Mouse (Mus musculus) gastrocnemius, adult 2 months (tissue): Measurements from ENCODE around the gene Eml1. TPM values are rescaled to one million over a fixed set of nuclear protein-coding genes. Genes with fewer than 3 reads are reported as not detected.

ENCODE experiments used
- DNase-seq: peaks from one replicate; pipeline ENCODE4 v3.0.0; 2022
- H3K27ac ChIP-seq: fragments of 200-600 bp; 2 replicates; pipeline ENCODE4 v1.8.1; 2022; ENCODE audit warnings: mild to moderate bottlenecking
- H3K4me3 ChIP-seq: fragments of 200-600 bp; 2 replicates; pipeline ENCODE4 v1.8.1; 2022; ENCODE audit warnings: mild to moderate bottlenecking, moderate library complexity
- CTCF ChIP-seq: fragments of 200-600 bp; IDR thresholded peaks from 2 replicates; pipeline ENCODE4 v1.8.1; 2022; ENCODE audit warnings: antibody characterized with exemption, mild to moderate bottlenecking, moderate library complexity
- intact Hi-C: fragments of 180-260 bp; cut with DNase I; formaldehyde crosslinking; loops from one replicate; pipeline ENCODE4 v1.15.1; 2025
- total RNA-seq, 2 experiments: library from RNA; stranded (reverse); gene quantifications; 2 replicates each; pipeline ENCODE4 v1.2.3; 2021

Eml1 gene
- total RNA-seq, 2 experiments from 2014 or later: 93.4 to 111 TPM

- no peak overlapping the region; the same call in 1 of the 2 replicates for H3K4me3 ChIP-seq
- intact Hi-C loops: no loop called here
- DNase-seq: peak; percentile 73
- TF ChIP-seq CTCF: no peak
- H3K27ac ChIP-seq: peak overlapping the region; percentile 40; the same call in 1 of the 2 replicates
Measured at GRCm38 (mm10) chr12:108433498-108433897, 62.7 kb downstream of the Eml1 start.

GRCm38 (mm10) chr12:108435444-108436015 is 64.8 kb downstream of the Eml1 start:
- no peak for DNase-seq
- TF ChIP-seq CTCF: no peak
- peak overlapping the region; percentile 87 for H3K27ac ChIP-seq
- intact Hi-C loops: no loop called here
- no peak overlapping the region; the same call in 1 of the 2 replicates for H3K4me3 ChIP-seq

GRCm38 (mm10) chr12:108436029-108436923 is 65.5 kb downstream of the Eml1 start:
- intact Hi-C loops: no loop called here
- no peak for TF ChIP-seq CTCF
- peak; percentile 46 for DNase-seq

GRCm38 (mm10) chr12:108437446-108437845 is 66.7 kb downstream of the Eml1 start:
- intact Hi-C loops: no loop called here
- H3K27ac ChIP-seq: peak overlapping the region; percentile 87
- DNase-seq: no peak
- H3K4me3 ChIP-seq: no peak overlapping the region
- no peak for TF ChIP-seq CTCF

More at GRCm38 (mm10) chr12:108436029-108436923, 65.5 kb downstream of the Eml1 start:
- H3K27ac ChIP-seq: peak overlapping the region; percentile 87
- peak overlapping the region; percentile 54 for H3K4me3 ChIP-seq

- TF ChIP-seq CTCF: no peak
- no peak for DNase-seq
- H3K4me3 ChIP-seq: no peak overlapping the region
- intact Hi-C loops: no loop called here
- no peak overlapping the region for H3K27ac ChIP-seq
Measured at GRCm38 (mm10) chr12:108443271-108443670, 72.5 kb downstream of the Eml1 start.

- no peak for TF ChIP-seq CTCF
- no peak for DNase-seq
- no peak overlapping the region for H3K4me3 ChIP-seq
- intact Hi-C loops: no loop called here
- H3K27ac ChIP-seq: no peak overlapping the region
Measured at GRCm38 (mm10) chr12:108443708-108444107, 73.0 kb downstream of the Eml1 start.

GRCm38 (mm10) chr12:108444166-108445115 is 73.7 kb downstream of the Eml1 start:
- DNase-seq: no peak
- no peak for TF ChIP-seq CTCF
- H3K4me3 ChIP-seq: no peak overlapping the region
- no peak overlapping the region for H3K27ac ChIP-seq
- intact Hi-C loops: no loop called here

- no peak for DNase-seq
- intact Hi-C loops: no loop called here
- TF ChIP-seq CTCF: no peak
- H3K4me3 ChIP-seq: no peak overlapping the region
- H3K27ac ChIP-seq: no peak overlapping the region
Measured at GRCm38 (mm10) chr12:108446721-108447120, 76.0 kb downstream of the Eml1 start.

GRCm38 (mm10) chr12:108448396-108448795 is 77.6 kb downstream of the Eml1 start:
- intact Hi-C loops: no loop called here
- H3K4me3 ChIP-seq: no peak overlapping the region
- DNase-seq: no peak

GRCm38 (mm10) chr12:108449935-108450334 is 79.2 kb downstream of the Eml1 start:
- no peak for DNase-seq
- intact Hi-C loops: no loop called here
- no peak for TF ChIP-seq CTCF
- peak overlapping the region; percentile 9; the same call in 1 of the 2 replicates for H3K27ac ChIP-seq
- no peak overlapping the region; the same call in 1 of the 2 replicates for H3K4me3 ChIP-seq

More at GRCm38 (mm10) chr12:108448396-108448795, 77.6 kb downstream of the Eml1 start:
- H3K27ac ChIP-seq: no peak overlapping the region
- no peak for TF ChIP-seq CTCF

GRCm38 (mm10) chr12:108450546-108450945 is 79.8 kb downstream of the Eml1 start:
- Histone ChIP-seq H3K27ac (no peak overlapping the region), H3K4me3 (no peak overlapping the region)
- intact Hi-C loops: no loop called here
- DNase-seq: no peak
- no peak for TF ChIP-seq CTCF
